Mouse (Mus musculus) megakaryocyte, embryonic 14.5 days (primary cell): ENCODE measurements around the gene Wrnip1. TPM values are rescaled to one million over a fixed set of nuclear protein-coding genes. Genes with fewer than 3 reads are reported as not detected.
A peak's percentile ranks its signal among the peaks of the same experiment; 100 is the strongest.

Experiments used
- H3K27me3 ChIP-seq: replicated peaks from 2 replicates; pipeline ENCODE3; 2012; ENCODE audit warnings: inconsistent platforms
- H3K36me3 ChIP-seq: replicated peaks from 2 replicates; pipeline ENCODE3; 2012; ENCODE audit warnings: low read length, inconsistent platforms, mixed read lengths
- H3K4me1 ChIP-seq: 2 replicates; pipeline ENCODE4 v1.6.1; 2012; ENCODE audit warnings: inconsistent platforms
- H3K4me3 ChIP-seq: replicated peaks from 2 replicates; pipeline ENCODE3; 2012; ENCODE audit warnings: moderate library complexity, mild to moderate bottlenecking, inconsistent platforms
- H3K9me3 ChIP-seq: 2 replicates; pipeline ENCODE4 v1.6.1; 2012; ENCODE audit warnings: inconsistent platforms
- FLI1 ChIP-seq: IDR thresholded peaks from 2 replicates; pipeline ENCODE4 v1.6.1; 2012; ENCODE audit warnings: low read length, inconsistent platforms, mixed read lengths
- GATA1 ChIP-seq: IDR thresholded peaks from 3 replicates; pipeline ENCODE4 v1.6.1; 2012; ENCODE audit warnings: mixed read lengths, low read length, inconsistent platforms, borderline replicate concordance
- polyA plus RNA-seq: library from polyadenylated mRNA; stranded (reverse); fragments of >175 nt; gene quantifications from 2 replicates; pipeline ENCODE4 v1.2.3, GENCODE M21; 2012; ENCODE audit warnings: low replicate concordance; ENCODE audit not compliant: insufficient read depth

Wrnip1 gene
- polyA plus RNA-seq, 1 experiment: 19.4 TPM

- TF ChIP-seq GATA1 (no peak), FLI1 (no peak)
- Histone ChIP-seq H3K4me1 (peaks cover 66% of the 10 kb centered on the region), H3K4me3 (no peak overlapping the region), H3K27me3 (no peaks in the 10 kb centered on the region), H3K9me3 (no peaks in the 10 kb centered on the region), H3K36me3 (peaks cover 14% of the 10 kb centered on the region)
These were observed 25.4 kb downstream of the Wrnip1 start for GRCm38 (mm10) chr13:32827111-32827822.

DNA sequence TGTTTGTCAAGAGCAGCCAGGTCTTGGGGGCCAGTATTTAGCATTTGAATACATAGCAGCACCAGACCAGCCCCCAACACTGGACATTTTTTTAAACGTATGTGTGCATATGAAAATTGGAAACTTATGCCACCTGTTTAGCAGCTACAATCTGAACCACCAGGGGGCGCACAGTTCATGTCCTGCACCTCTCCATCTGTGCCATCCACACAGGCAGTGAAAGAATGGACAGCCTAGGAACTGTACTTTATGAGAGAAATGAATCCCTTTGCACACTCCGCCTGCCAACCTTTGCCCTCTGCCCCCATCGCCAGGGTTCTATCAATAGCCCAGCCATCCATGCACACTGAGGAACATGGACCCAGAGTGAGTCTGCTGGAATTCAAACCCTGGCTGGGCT lies 26.1 kb downstream of the Wrnip1 start:
- Histone ChIP-seq H3K4me1 (peaks cover 73% of the 10 kb centered on the region), H3K9me3 (no peaks in the 10 kb centered on the region)
- TF ChIP-seq FLI1: no peak
- TF ChIP-seq GATA1: no peak

GRCm38 (mm10) chr13:32828886-32829285 lies 27.0 kb downstream of the Wrnip1 start:
- Histone ChIP-seq H3K4me1 (peaks cover 73% of the 10 kb centered on the region), H3K4me3 (no peak overlapping the region), H3K27me3 (no peaks in the 10 kb centered on the region), H3K36me3 (peaks cover 3% of the 10 kb centered on the region), H3K9me3 (no peaks in the 10 kb centered on the region)
- TF ChIP-seq FLI1 (no peak), GATA1 (no peak)

More for the DNA sequence above, 26.1 kb downstream of the Wrnip1 start:
- Histone ChIP-seq H3K27me3 (no peaks in the 10 kb centered on the region), H3K4me3 (no peak overlapping the region), H3K36me3 (peaks cover 10% of the 10 kb centered on the region)

DNA sequence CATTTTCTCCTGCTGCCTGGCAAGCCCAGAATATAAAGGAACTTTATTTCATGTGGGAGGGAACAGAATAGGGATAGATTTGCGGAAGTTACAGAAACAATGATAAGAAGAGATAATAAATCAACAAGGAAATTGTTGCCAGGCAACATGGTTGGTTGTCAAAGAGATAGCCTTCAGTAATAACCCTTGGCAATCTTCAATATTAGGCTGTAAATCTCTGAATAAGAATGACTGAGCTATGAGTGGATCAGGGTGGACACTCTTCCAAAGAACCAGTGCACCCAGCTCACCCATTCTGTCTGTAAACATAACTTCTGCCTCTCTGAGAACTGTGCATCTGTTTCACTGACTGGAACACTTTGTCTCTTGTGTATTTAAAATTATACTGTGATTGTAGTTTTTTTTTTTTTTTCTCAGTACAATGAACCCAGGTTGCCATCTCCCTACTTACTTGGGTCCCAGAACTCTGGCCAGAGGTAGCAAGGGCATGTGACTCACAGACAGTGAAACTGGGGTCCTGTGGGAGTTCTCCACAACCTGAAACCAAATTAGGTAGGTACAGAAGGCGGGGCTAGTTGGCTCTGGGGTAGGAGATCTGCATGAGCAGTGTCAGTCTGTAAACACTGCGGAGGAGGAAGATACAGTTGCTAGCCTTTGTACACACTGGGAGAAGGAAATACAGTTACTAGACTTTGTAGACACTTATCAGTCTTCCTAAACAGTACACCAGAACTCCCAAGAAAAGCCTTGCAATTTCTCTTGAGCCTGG lies 29.9 kb downstream of the Wrnip1 start:
- no peaks in the 10 kb centered on the region for H3K36me3 ChIP-seq
- no peak for TF ChIP-seq GATA1
- TF ChIP-seq FLI1: no peak
- H3K27me3 ChIP-seq: no peaks in the 10 kb centered on the region
- no peak overlapping the region for H3K4me3 ChIP-seq
- H3K4me1 ChIP-seq: peaks cover 94% of the 10 kb centered on the region
- no peaks in the 10 kb centered on the region for H3K9me3 ChIP-seq

- H3K36me3 ChIP-seq: no peaks in the 10 kb centered on the region
- H3K9me3 ChIP-seq: no peaks in the 10 kb centered on the region
- peak overlapping the region; percentile 72 for H3K4me3 ChIP-seq
- TF ChIP-seq FLI1 (no peak), GATA1 (no peak)
- peaks cover 98% of the 10 kb centered on the region for H3K4me1 ChIP-seq
- H3K27me3 ChIP-seq: no peaks in the 10 kb centered on the region
These were observed 30.9 kb downstream of the Wrnip1 start for GRCm38 (mm10) chr13:32832776-32833175.

- no peaks in the 10 kb centered on the region for H3K27me3 ChIP-seq
- no peaks in the 10 kb centered on the region for H3K9me3 ChIP-seq
- peak overlapping the region; percentile 28 for H3K4me3 ChIP-seq
- H3K36me3 ChIP-seq: no peaks in the 10 kb centered on the region
- peaks cover 98% of the 10 kb centered on the region for H3K4me1 ChIP-seq
- TF ChIP-seq FLI1: no peak
- TF ChIP-seq GATA1: no peak
These were observed 31.4 kb downstream of the Wrnip1 start for GRCm38 (mm10) chr13:32833237-32833636.

- Histone ChIP-seq H3K27me3 (no peaks in the 10 kb centered on the region), H3K9me3 (no peaks in the 10 kb centered on the region), H3K36me3 (no peaks in the 10 kb centered on the region), H3K4me1 (peaks cover 96% of the 10 kb centered on the region), H3K4me3 (no peak overlapping the region)
- TF ChIP-seq FLI1 (no peak), GATA1 (no peak)
These were observed 32.7 kb downstream of the Wrnip1 start for GRCm38 (mm10) chr13:32834513-32834912.

DNA sequence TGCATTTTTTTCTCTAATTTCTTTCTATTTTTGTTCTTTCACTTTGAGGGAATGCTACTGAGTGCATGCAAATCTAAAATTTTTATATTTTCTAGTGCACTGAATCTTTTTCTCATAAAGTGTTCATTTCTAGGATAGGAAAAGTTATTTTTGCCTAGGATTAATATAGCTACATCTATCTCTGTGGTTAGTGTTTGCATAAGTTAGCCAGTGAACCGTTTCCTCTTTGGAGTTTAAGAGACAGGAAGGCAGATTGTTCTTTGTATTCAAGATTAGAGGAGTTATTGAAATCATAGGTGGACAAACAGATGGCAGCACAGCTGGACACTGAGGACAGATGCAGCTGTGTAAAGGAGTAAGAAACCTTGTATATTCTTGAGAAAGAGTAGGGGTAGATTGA lies 37.5 kb downstream of the Wrnip1 start:
- TF ChIP-seq GATA1: no peak
- no peak for TF ChIP-seq FLI1
- H3K27me3 ChIP-seq: no peaks in the 10 kb centered on the region
- no peak overlapping the region for H3K4me3 ChIP-seq
- H3K36me3 ChIP-seq: peaks cover 28% of the 10 kb centered on the region
- H3K4me1 ChIP-seq: peaks cover 62% of the 10 kb centered on the region
- H3K9me3 ChIP-seq: no peaks in the 10 kb centered on the region

DNA sequence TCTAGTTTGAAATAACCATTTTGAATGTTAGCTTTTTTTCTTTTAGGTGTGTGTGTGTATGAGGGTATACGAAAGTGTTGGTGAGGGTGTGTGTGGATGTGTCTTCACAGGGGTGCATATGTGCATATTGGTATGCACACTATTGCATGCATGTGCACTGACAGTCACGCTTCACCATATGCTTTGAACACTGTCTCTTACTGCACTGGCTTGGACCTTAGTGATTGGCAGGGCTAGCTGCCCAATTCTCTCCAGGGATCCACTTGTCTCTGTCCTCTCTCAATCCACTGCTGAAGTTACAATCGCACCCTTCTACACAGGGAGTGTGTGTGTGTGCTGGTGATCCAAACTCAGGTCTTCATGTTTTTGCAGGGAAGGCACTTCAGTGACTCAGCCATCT lies 39.5 kb downstream of the Wrnip1 start:
- H3K27me3 ChIP-seq: no peaks in the 10 kb centered on the region
- no peaks in the 10 kb centered on the region for H3K9me3 ChIP-seq
- TF ChIP-seq FLI1 (no peak), GATA1 (no peak)
- H3K36me3 ChIP-seq: peaks cover 46% of the 10 kb centered on the region
- H3K4me3 ChIP-seq: no peak overlapping the region
- peaks cover 51% of the 10 kb centered on the region for H3K4me1 ChIP-seq

GRCm38 (mm10) chr13:32846221-32846620 lies 44.4 kb downstream of the Wrnip1 start:
- Histone ChIP-seq H3K4me1 (peaks cover 58% of the 10 kb centered on the region), H3K27me3 (no peaks in the 10 kb centered on the region), H3K36me3 (peaks cover 64% of the 10 kb centered on the region), H3K4me3 (no peak overlapping the region), H3K9me3 (no peaks in the 10 kb centered on the region)
- TF ChIP-seq FLI1 (no peak), GATA1 (no peak)
